Mouse (Mus musculus) erythroblast, embryonic 14.5 days (primary cell): Measurements from ENCODE around the gene Faxc. TPM values are rescaled to one million over a fixed set of nuclear protein-coding genes. Genes with fewer than 3 reads are reported as not detected.

ENCODE experiments used
- H3K27me3 ChIP-seq: 2 replicates; pipeline ENCODE4 v1.6.1; 2012; ENCODE audit warnings: inconsistent platforms; ENCODE audit not compliant: control insufficient read depth
- H3K36me3 ChIP-seq: 2 replicates; pipeline ENCODE4 v1.6.1; 2012; ENCODE audit warnings: mild to moderate bottlenecking, inconsistent platforms; ENCODE audit not compliant: control insufficient read depth
- H3K4me1 ChIP-seq: 2 replicates; pipeline ENCODE4 v1.6.1; 2012; ENCODE audit warnings: inconsistent platforms; ENCODE audit not compliant: control insufficient read depth
- H3K4me3 ChIP-seq: replicated peaks from 2 replicates; pipeline ENCODE3; 2012; ENCODE audit warnings: moderate library complexity, mild to moderate bottlenecking, inconsistent platforms
- H3K9me3 ChIP-seq: 2 replicates; pipeline ENCODE4 v1.6.1; 2012; ENCODE audit warnings: low read length, inconsistent platforms, mixed read lengths; ENCODE audit not compliant: control insufficient read depth
- GATA1 ChIP-seq: IDR thresholded peaks from 2 replicates; pipeline ENCODE4 v1.6.1; 2012; ENCODE audit warnings: low read length, inconsistent platforms, mixed read lengths
- TAL1 ChIP-seq: IDR thresholded peaks from 3 replicates; pipeline ENCODE4 v1.6.1; 2012; ENCODE audit warnings: low read length, inconsistent platforms, mixed read lengths
- polyA plus RNA-seq: library from polyadenylated mRNA; stranded (reverse); fragments of >175 nt; gene quantifications from 2 replicates; pipeline ENCODE4 v1.2.3, GENCODE M21; 2012

Gene Faxc
- not detected in 2 replicates for polyA plus RNA-seq

DNA sequence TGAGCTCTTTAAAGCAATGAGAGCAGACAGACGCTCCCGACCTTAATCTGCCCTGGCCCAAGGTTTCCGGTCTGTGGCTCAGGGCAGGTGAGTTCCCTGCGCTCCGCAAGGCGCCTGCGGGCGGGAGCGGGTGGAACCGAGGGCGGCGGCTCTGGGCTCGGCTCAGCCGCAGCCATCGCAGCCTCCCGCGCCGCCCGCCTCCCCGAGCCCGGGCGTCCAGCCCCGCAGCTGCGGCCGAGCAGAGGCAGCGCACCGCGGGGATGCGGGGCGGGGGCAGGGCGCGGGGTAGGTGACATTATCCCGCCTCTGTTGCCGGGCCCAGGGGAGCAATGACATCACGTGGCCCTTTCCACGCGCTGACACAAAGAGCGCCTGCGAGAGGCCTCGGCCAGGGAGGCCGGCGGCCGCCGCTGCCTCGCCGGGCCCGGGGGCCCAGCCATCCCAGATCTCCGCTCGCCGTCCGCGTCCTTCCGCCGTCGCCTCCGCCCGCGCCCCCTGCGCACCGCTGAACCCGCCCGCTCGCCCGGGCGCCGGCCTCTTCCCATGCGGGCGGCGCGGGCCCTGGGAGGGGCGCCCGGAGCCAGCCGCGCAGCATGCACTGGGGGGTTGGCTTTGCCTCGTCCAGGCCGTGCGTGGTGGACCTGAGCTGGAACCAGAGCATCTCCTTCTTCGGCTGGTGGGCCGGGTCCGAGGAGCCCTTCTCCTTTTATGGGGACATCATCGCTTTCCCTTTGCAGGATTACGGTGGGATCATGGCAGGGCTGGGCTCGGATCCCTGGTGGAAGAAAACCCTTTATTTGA, at the start of gene Faxc:
Faxc (plus strand) TSS at position 359 of the 801 bp plus-strand sequence.
- H3K4me1 ChIP-seq: no peaks in the 10 kb centered on the region
- TF ChIP-seq TAL1 (no peak), GATA1 (no peak)
- H3K4me3 ChIP-seq: peak within 1 kb of the TSS; percentile 29
- no peaks in the 10 kb centered on the region for H3K9me3 ChIP-seq
- no peaks in the 10 kb centered on the region for H3K36me3 ChIP-seq
- peaks cover 40% of the 10 kb centered on the region for H3K27me3 ChIP-seq

- no peak for TF ChIP-seq GATA1
- no peak for TF ChIP-seq TAL1
- H3K4me3 ChIP-seq: no peak overlapping the region
Observed at GRCm38 (mm10) chr4:21882806-21883205, 48.3 kb upstream of the Faxc start.

DNA sequence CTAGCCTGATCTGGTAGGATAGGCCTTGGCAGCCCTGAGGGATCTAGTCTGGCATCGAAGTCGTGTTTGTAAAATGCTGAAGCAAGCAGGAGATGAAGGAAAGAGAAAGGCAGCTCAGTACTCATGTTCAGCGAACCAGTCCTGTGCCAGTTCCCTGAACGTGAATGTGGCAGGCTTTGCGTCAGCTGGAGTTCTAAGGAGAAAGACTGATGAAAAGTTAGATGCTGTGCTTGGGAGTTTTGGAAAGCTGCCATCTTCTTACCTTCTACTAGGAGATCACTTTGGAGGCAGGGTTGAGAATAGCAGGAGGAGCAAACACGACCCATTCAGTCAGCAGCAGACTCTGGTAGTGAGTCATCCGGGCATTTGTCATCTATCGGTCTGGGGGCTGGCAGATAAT, 45.3 kb upstream of the Faxc start:
- Histone ChIP-seq H3K27me3 (no peaks in the 10 kb centered on the region), H3K4me3 (no peak overlapping the region), H3K4me1 (peaks cover 14% of the 10 kb centered on the region), H3K36me3 (peaks cover 3% of the 10 kb centered on the region), H3K9me3 (no peaks in the 10 kb centered on the region)
- TF ChIP-seq TAL1 (no peak), GATA1 (no peak)

More at GRCm38 (mm10) chr4:21882806-21883205, 48.3 kb upstream of the Faxc start:
- peaks cover 36% of the 10 kb centered on the region for H3K4me1 ChIP-seq
- H3K27me3 ChIP-seq: no peaks in the 10 kb centered on the region
- H3K36me3 ChIP-seq: peaks cover 10% of the 10 kb centered on the region
- no peaks in the 10 kb centered on the region for H3K9me3 ChIP-seq

GRCm38 (mm10) chr4:21931772-21932630, 872 bp downstream of the Faxc start:
- H3K4me3 ChIP-seq: no peak overlapping the region
- no peaks in the 10 kb centered on the region for H3K9me3 ChIP-seq
- H3K36me3 ChIP-seq: no peaks in the 10 kb centered on the region
- H3K4me1 ChIP-seq: no peaks in the 10 kb centered on the region
- H3K27me3 ChIP-seq: peaks cover 40% of the 10 kb centered on the region
- TF ChIP-seq GATA1 (no peak), TAL1 (no peak)

DNA sequence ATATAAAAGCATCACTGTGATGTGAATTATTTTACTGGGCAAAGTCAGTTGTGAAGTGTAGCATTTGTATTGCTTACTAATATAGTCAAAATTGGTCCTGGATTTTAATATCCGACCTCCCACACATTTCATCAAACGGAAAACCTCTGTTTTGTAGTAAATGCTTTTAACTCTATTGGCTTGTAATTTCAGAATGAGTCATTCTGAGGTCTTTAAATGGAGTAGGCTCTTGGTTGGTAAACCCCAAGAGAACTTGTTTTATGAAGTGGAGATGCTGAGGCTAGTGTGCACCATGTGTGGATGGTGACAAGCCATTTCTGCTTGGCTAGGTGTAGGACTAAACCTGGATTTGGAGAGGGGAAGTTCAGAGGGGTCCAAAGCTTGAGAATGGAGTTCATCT, 4.2 kb downstream of the Faxc start:
- Histone ChIP-seq H3K4me1 (no peaks in the 10 kb centered on the region), H3K36me3 (no peaks in the 10 kb centered on the region), H3K27me3 (peaks cover 29% of the 10 kb centered on the region), H3K9me3 (no peaks in the 10 kb centered on the region), H3K4me3 (no peak overlapping the region)
- TF ChIP-seq TAL1: no peak
- TF ChIP-seq GATA1: no peak

GRCm38 (mm10) chr4:21936424-21936823, 5.3 kb downstream of the Faxc start:
- Histone ChIP-seq H3K4me1 (no peaks in the 10 kb centered on the region), H3K9me3 (no peaks in the 10 kb centered on the region), H3K4me3 (no peak overlapping the region), H3K27me3 (peaks cover 18% of the 10 kb centered on the region), H3K36me3 (no peaks in the 10 kb centered on the region)
- TF ChIP-seq GATA1 (no peak), TAL1 (no peak)

DNA sequence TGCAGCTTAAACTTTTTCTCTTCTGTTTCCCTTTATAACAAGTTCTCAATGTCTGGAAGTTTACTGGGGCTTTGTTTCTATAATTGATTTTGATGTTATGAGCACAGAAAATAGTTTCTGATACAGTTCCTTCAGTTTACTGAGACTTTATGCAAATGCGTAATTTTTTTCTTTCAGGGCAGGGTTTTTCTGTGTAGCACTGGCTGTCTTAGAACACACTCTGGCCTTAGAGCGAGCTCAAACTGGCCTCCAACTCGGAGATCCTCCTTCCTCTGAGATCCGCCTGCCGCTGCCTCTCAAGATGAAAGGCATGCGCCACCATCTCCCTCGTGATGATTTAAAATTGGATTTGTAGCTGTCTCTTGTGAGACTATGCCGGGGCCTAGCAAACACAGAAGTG, 6.8 kb downstream of the Faxc start:
- TF ChIP-seq TAL1 (no peak), GATA1 (no peak)
- Histone ChIP-seq H3K9me3 (no peaks in the 10 kb centered on the region), H3K36me3 (no peaks in the 10 kb centered on the region), H3K4me1 (no peaks in the 10 kb centered on the region), H3K27me3 (peaks cover 4% of the 10 kb centered on the region), H3K4me3 (no peak overlapping the region)

- no peak for TF ChIP-seq TAL1
- TF ChIP-seq GATA1: no peak
Observed at GRCm38 (mm10) chr4:21944672-21945071, 13.5 kb downstream of the Faxc start.

DNA sequence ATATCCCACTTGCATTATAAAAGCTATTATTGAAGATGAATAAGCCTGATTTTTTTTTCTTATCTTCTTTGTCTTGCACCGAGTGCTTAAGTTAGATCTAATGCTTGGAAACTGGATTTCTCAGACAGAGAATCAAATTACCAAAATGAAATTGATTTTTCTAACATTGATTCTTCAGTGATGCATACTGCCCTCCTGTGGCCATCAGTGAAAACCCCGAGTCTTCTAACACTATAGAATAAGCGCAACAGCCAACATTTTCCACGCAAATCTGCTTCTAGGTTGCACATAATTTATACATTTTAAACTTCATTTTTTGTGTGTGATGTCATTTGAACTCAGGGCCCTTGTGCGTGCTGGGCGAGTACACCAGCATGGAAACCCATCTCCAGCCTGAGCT, 20.3 kb downstream of the Faxc start:
- no peaks in the 10 kb centered on the region for H3K9me3 ChIP-seq
- H3K36me3 ChIP-seq: no peaks in the 10 kb centered on the region
- no peaks in the 10 kb centered on the region for H3K4me1 ChIP-seq
- H3K4me3 ChIP-seq: no peak overlapping the region
- no peak for TF ChIP-seq TAL1
- no peak for TF ChIP-seq GATA1
- H3K27me3 ChIP-seq: no peaks in the 10 kb centered on the region

More at GRCm38 (mm10) chr4:21944672-21945071, 13.5 kb downstream of the Faxc start:
- H3K27me3 ChIP-seq: no peaks in the 10 kb centered on the region
- no peaks in the 10 kb centered on the region for H3K36me3 ChIP-seq
- no peak overlapping the region for H3K4me3 ChIP-seq
- H3K9me3 ChIP-seq: no peaks in the 10 kb centered on the region
- H3K4me1 ChIP-seq: no peaks in the 10 kb centered on the region
